Mouse (Mus musculus): ENCODE measurements around the gene Hormad2.

DNA sequence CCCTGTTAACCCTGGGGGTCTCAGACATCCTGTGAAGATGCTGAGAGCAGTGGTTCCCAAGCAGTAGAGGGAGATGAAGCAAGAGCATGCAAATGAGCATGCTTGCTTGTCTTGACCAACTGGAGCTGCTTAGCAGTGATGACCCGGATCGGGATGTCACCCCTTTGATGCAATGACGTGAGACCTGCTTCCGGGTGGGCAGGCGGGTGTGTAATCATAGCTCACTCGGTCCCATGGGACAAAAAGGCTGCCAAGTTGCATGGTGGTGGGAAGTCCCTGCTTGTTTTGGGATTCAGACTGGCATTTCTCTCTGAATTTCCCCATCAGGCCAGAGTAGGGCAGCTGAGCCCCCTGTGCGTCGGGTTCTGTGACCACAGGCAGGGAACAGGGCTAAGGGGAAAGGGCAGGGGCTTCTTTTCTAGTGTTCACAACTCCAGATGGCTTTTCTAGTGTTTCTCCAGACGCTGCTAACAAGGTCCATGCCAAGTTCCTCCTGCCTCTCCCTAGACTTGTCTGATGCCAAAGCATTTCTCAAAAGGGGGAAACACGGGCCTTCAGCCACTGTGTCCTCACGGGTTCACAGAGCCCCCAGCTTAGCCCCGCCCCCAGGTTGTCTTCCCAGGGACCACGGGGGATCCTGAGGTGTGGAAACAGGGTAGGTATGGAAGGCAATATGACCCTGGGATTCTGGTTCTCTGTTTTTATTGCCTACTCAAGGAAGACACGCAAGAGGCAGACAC lies 141.0 kb downstream of the Hormad2 start:
- TF ChIP-seq CTCF (IDR thresholded peaks at IDR 0.05; ENCODE audit: control insufficient read depth, insufficient read depth, insufficient replicate concordance, low read depth, low read length) = no peak
- no peak for TF ChIP-seq POLR2A (IDR thresholded peaks at IDR 0.05; ENCODE audit: control insufficient read depth, low read depth, low read length)

All from testis, adult 2 months (tissue).